Mouse (Mus musculus): ENCODE data around the gene Cyb5r1.

Cyb5r1 gene

GRCm38 (mm10) chr1:134405509-134406413, at the start of gene Cyb5r1:
Cyb5r1 (plus strand) TSS chr1:134405559.
- DNase-seq (ENCODE audit: extremely low spot score, low spot score): peak; percentile 91

DNA sequence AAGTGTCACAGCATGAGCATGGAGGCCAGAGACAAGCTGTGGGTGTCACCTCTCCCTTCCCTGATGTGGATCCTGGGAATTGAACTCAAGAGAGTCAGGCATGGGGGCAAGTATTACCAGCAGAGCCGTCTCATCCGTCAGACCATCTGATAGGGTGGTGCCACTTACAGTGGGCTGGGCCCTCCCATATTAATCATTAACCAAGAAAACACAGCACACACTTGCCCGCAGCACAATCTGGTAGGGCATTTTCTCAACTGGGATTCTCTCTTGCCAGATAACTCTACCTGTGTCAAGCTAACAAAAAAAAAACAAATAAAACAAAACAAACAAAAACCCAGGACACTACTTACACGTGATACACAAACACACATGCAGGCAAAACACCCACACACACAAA, 47.9 kb upstream of the Cyb5r1 start:
- no peak for DNase-seq (ENCODE audit: extremely low spot score, low spot score)

DNA sequence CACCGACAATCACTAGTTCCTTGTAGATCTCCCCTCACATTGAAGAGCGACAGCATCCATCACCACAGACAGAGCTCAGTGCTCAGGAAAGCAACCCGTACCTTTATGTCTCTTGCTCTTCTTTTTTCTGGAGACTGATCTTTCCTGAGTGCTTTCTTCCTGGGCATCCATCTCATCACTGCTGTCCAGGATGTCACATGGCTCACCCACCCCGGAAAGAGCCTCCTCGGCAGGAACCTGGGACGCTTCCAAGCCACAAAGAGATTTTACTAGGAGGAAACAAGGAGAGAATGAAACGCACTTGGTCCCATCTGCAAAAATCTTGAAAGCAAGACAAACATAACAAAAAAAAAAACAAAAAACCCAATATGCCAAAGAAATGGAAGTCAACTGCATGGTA, 44.7 kb upstream of the Cyb5r1 start:
- no peak for DNase-seq (ENCODE audit: extremely low spot score, low spot score)

GRCm38 (mm10) chr1:134361195-134361856, 44.0 kb upstream of the Cyb5r1 start:
- DNase-seq (ENCODE audit: extremely low spot score, low spot score): no peak

DNA sequence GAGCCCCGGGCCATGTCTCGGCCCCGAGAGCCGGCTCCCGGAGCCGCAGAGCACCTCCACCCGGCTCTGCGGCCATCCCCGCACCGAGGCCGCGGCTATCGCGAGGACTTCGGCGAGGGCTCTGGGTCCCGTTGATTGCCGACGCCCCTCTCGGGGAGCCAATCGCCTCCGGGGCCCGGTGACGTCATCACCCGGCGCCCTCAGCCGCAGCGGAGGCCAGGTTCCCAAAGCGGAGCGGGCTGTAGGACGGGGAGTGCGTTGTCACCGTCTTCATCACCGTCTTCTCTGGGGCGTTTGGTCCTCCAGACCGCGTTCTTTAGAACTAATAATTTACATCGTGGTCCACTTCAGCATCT, 43.5 kb upstream of the Cyb5r1 start, which contains the start of gene Tmem183a:
TSS of gene Tmem183a (minus strand) at position 123 of the 356 bp plus-strand sequence.
- peak; percentile 96 for DNase-seq (ENCODE audit: extremely low spot score, low spot score)

DNA sequence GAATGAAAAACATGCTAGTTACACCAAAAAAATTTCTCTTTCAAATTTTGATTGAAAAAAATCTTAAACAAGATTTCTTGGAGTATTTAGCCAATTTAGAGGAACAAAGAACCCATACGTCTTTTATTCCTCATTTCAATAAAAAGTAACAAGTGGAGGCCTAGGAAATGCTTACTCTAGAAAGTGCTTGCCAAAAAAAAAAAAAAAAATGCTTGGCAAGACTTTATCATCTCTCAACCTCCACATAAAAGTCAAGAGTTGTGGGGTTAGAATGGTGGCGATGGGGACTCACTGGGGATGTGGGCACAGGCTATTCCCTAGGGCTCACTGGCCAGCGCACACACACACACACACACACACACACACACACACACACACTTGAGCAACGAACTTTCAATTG, 42.2 kb upstream of the Cyb5r1 start:
- DNase-seq (ENCODE audit: extremely low spot score, low spot score): no peak

DNA sequence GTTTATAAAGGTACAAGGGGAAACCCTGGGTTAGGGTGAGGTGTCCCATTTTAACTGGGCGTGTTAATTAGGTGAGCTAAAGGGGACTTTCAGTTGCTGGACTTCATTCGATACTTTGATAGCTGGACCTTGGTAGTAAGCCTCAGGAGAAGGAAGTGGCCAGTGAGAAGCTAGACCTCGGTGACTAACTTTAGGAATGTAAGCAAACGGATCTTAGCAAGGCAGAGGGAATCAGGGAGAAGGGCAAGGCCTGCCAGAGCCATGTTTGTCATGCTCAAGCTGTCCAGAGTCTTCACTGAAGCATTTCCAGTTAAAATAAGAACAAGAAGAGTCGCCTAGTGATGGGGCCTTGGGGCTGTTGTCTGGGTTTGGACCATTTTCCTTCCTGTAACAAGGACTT, 39.9 kb upstream of the Cyb5r1 start:
- DNase-seq (ENCODE audit: extremely low spot score, low spot score): no peak

GRCm38 (mm10) chr1:134368777-134369337, 36.5 kb upstream of the Cyb5r1 start:
- DNase-seq (ENCODE audit: extremely low spot score, low spot score): no peak

GRCm38 (mm10) chr1:134374124-134374523, 31.2 kb upstream of the Cyb5r1 start:
- DNase-seq (ENCODE audit: extremely low spot score, low spot score): no peak

DNA sequence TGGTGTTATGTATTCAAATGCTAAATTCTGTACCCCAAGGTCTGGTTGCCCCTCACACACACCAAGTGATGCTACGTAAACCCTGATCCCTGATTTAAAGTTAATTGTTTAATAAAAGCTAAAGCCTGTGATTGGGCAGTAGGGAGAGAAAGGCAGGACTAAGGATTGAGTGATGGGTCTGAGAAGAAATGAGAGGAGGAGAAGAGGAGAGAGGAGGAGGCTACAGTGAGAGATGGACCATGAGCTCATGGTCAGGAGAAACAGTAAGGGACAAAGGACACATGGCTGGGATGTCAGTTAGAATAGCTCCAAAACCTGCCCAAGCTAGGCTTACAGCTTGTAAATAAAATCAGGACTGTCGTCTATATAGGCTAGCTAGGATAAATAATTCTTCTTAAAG, 24.3 kb upstream of the Cyb5r1 start:
- DNase-seq (ENCODE audit: extremely low spot score, low spot score): no peak

- DNase-seq (ENCODE audit: extremely low spot score, low spot score): peak; percentile 31
Measured at GRCm38 (mm10) chr1:134381795-134382625, 23.3 kb upstream of the Cyb5r1 start.

DNA sequence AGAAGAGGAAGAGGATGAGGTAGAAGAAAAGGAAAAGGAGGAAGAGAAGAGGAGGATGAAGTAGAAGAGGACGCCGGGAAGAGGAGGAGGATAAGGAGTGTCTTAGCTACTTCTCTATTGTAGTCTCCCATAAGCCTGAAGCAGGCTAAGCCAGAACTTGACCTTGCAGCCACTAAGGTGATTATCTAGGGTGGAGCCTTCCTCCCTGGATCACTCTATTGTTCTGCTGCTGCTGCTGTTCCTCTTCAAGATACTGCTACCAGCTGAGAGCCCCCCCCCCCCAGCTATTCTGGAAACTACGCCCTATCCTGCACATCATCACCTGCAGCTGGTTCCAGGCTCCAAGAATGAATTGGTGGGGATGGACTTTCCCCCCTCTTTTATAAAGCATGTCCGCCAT, 20.8 kb upstream of the Cyb5r1 start:
- no peak for DNase-seq (ENCODE audit: extremely low spot score, low spot score)

- DNase-seq (ENCODE audit: extremely low spot score, low spot score): no peak
Measured at GRCm38 (mm10) chr1:134385176-134385575, 20.2 kb upstream of the Cyb5r1 start.

DNA sequence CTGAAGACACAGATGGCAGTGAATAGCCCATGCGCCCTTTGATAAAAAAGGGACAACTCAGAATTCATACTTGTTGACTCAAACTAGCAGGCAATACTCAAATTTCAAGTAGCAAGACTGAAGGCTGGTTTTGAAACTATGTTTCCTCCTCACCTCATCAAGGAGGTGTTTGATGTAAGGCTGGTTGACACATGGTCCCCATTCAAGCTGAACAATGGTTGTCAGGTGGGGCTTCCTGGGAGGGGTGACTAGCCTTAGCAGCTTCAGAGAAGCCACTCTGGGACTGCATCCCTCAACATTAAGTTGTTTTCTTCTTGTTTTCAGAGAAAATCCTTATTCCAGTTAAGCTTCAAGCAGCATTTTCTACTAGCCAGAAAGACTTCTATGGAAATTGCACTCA, 19.7 kb upstream of the Cyb5r1 start, which contains the start of gene 4933406M09Rik:
TSS of gene 4933406M09Rik (plus strand) at position 275 of the 400 bp plus-strand sequence.
- DNase-seq (ENCODE audit: extremely low spot score, low spot score): no peak

DNA sequence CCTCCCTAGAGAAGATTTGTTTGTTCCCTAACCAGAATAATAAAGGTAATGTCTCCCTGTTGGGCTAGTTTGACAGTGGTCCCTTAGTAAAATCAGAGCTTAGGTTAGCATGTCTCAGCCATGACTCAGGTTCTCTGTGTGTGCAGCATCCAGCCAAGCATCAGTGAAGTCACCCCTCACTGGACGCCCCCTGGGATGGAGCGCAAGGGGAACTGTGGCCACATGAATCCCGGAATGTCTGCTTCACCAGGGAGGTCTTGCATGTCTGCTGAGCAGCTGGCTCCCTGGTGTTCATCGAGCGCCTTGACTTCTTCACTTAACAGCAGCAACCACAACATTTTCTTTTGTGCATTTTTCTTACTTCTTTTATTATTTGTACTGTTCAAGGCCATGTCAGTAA, 11.5 kb upstream of the Cyb5r1 start:
- DNase-seq (ENCODE audit: extremely low spot score, low spot score): no peak

DNA sequence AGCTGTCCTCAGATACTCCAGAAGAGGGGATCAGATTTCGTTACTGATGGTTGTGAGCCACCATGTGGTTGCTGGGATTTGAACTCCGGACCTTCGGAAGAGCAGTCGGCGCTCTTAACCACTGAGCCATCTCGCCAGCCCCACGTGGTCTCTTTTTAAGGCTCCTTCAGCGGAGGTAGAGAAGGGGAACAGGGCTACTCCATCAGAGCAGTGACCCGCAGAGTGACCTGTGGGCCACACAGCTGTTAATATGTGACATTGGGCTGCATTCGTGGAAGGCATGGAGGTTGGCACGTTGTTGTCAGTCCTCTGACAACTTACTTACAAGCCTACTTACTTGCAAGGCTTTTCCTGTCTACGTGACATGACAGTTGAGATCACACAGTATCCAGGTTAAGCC, 7.1 kb upstream of the Cyb5r1 start:
- no peak for DNase-seq (ENCODE audit: extremely low spot score, low spot score)

DNA sequence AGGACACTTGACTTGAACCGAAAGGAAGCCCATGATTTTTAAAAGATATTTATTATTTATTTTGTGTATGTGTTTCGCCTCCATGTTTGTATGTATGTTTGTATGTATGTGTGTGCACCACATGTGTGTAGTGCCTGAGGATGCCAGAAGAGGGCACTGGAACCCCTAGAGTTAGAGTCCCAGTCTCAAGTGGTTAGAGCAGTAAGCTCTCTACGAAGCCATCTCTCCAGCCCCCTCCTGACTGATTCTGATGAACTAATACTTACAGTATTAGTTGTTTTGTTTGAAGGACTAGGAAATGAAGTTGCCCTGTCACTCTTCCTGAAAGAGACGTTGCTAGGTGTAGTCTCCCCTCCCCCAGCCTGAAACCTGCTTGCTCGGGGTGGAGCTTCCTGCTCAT, 5.6 kb upstream of the Cyb5r1 start:
- DNase-seq (ENCODE audit: extremely low spot score, low spot score): no peak

DNA sequence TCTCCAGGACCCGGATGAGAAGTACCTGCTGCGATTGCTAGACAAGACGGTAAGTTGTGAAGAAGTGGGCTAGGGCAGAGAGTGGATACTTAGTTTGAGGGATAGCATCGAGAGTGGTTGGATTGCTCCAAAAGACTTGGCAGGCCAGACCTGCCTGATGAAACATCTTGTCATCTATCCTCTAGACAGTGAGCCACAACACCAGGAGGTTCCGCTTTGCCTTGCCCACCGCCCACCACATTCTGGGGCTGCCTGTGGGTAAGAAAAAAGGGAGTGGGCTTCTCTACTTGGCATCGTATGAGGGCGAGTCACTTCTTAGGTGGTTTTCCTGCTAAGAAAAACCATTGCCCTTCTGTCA, 1.0 kb downstream of the Cyb5r1 start:
- DNase-seq (ENCODE audit: extremely low spot score, low spot score): no peak

DNA sequence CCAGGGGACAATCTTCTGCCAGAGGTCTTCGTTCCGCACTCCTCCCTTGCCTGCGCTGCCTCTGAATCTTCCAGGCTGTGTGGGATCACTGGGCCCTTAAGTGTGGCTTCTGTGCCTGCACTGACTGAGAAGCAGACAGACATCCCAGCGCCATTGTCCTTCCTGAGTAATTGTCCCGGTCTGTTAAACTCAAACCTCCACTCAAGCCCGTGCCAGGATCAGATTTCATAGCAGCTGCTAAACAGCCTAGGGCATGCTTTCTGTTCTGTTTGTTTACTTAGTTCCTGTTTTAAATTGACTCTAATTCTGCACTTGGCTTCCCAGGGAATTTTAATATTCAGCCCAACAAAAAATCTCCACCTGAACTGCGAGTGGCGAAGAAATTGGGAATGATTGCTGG, 2.7 kb downstream of the Cyb5r1 start:
- DNase-seq (ENCODE audit: extremely low spot score, low spot score): no peak

DNA sequence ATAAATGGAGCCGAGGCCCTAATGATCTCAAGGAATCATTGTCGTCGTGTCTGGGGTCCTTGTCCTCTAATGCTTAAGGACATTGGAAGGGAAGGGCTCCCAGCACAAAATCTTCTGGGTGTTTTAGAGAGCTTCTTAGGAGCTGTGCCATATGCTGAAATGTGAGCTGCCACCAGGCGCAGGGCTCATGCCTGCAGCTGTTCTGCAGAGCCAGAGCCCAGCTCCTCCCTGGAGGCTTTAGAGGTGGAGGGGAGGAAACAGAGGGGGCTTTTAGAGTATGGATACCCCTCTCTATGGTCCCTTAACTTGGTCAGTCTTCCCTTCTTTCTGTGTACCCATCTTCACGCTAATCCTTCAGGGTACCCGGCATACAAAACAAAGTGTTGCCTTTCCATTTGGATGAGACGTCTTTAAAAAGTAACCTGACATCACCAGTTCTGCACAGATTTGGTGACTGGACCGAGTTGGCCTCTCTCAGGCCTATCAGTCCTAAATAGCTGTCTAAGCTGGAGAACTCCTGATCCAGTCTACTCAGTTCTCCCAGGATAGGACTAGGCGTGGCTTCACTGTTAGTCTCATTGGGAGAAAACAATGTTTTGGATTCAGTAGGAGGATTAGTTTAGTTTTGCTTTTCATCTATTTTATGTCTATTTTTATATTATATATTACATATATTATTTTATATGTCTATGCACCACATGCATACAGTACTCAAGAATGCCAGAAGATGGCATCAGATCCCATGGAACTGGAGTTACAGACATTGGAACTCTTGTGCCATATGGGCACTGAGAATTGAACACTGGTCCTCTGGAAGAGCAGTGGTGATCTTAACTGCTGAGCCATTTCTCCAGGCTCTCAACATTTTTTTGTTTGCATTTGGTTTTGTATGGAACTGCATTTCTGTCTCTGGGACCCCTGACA, 6.6 kb downstream of the Cyb5r1 start:
- no peak for DNase-seq (ENCODE audit: extremely low spot score, low spot score)
